Mouse (Mus musculus) cerebellum, adult 2 months (tissue): ENCODE data around the gene Atg7. TPM values are rescaled to one million over a fixed set of nuclear protein-coding genes. Genes with fewer than 3 reads are reported as not detected.

ENCODE experiments used
- DNase-seq, 2 experiments: peaks; one replicate each; pipeline ENCODE4 v3.0.0; 2021
- H3K27ac ChIP-seq: fragments of 200-500 bp; 2 replicates; pipeline ENCODE4 v1.5.1; 2012; ENCODE audit warnings: low read length, control low read depth, inconsistent platforms; ENCODE audit not compliant: insufficient read depth
- H3K27me3 ChIP-seq: fragments of 200-500 bp; 2 replicates; pipeline ENCODE4 v1.6.1; 2012; ENCODE audit warnings: inconsistent platforms, mild to moderate bottlenecking, low read length, moderate library complexity; ENCODE audit not compliant: control insufficient read depth, insufficient read depth
- H3K4me1 ChIP-seq: fragments of 200-500 bp; 2 replicates; pipeline ENCODE4 v1.6.1; 2011; ENCODE audit warnings: low read length; ENCODE audit not compliant: control insufficient read depth, insufficient read depth
- H3K4me3 ChIP-seq: fragments of 200-500 bp; replicated peaks from 2 replicates; pipeline ENCODE3; 2011; ENCODE audit warnings: mild to moderate bottlenecking, low read depth, low read length, control low read depth; ENCODE audit not compliant: insufficient read depth
- CTCF ChIP-seq: fragments of 200-500 bp; IDR thresholded peaks from 2 replicates; pipeline ENCODE4 v1.5.1; 2011; ENCODE audit warnings: low read depth, mild to moderate bottlenecking, control low read depth, low read length, moderate library complexity, borderline replicate concordance; ENCODE audit not compliant: insufficient read depth
- POLR2A ChIP-seq: fragments of 200-500 bp; IDR thresholded peaks from 2 replicates; pipeline ENCODE4 v1.6.1; 2011; ENCODE audit warnings: low read length, control low read depth, borderline replicate concordance; ENCODE audit not compliant: insufficient read depth
- WGBS: fragments of 180-500 bp; shearing (Covaris S2); methylation state at CpG from one replicate; pipeline ENCODE4 v1.1.7; 2018; 5-methylcytosine and 5-hydroxymethylcytosine counted together
- polyA plus RNA-seq: library from polyadenylated mRNA; depleted of rRNA; stranded (reverse); fragments of >200 nt; gene quantifications from 2 replicates; pipeline ENCODE4 v1.2.3, GENCODE M21; 2012

Gene Atg7
- polyA plus RNA-seq, 1 experiment: 22.2 TPM

GRCm38 (mm10) chr6:114808654-114809430 lies 165.9 kb downstream of the Atg7 start:
- TF ChIP-seq POLR2A (no peak), CTCF (no peak)
- no peak overlapping the region for H3K4me3 ChIP-seq
- H3K27me3 ChIP-seq: no peaks in the 10 kb centered on the region
- H3K4me1 ChIP-seq: no peaks in the 10 kb centered on the region; the same call in 1 of the 2 replicates
- DNase-seq: no peak
- WGBS: 78% methylated on average over 3 of the region's 3 CpGs
- H3K27ac ChIP-seq: no peak overlapping the region

- TF ChIP-seq CTCF: no peak
- TF ChIP-seq POLR2A: no peak
- DNase-seq: no peak
- Histone ChIP-seq H3K4me3 (no peak overlapping the region), H3K27ac (no peak overlapping the region), H3K4me1 (no peaks in the 10 kb centered on the region; the same call in 1 of the 2 replicates), H3K27me3 (no peaks in the 10 kb centered on the region)
- 64% methylated on average over 1 of the region's 1 CpGs for WGBS
Measured at GRCm38 (mm10) chr6:114809431-114809811, 166.5 kb downstream of the Atg7 start.

- no peaks in the 10 kb centered on the region; the same call in 1 of the 2 replicates for H3K4me1 ChIP-seq
- WGBS: 33% methylated on average over 5 of the region's 5 CpGs
- no peak overlapping the region for H3K4me3 ChIP-seq
- TF ChIP-seq POLR2A (no peak), CTCF (no peak)
- H3K27ac ChIP-seq: no peak overlapping the region
- H3K27me3 ChIP-seq: no peaks in the 10 kb centered on the region
- DNase-seq: peak in 1 of 2 experiments; percentile 8
Measured at GRCm38 (mm10) chr6:114812322-114812721, 169.4 kb downstream of the Atg7 start.

- Histone ChIP-seq H3K27ac (no peak overlapping the region), H3K4me1 (no peaks in the 10 kb centered on the region; the same call in 1 of the 2 replicates), H3K27me3 (no peaks in the 10 kb centered on the region), H3K4me3 (no peak overlapping the region)
- DNase-seq: no peak
- 46% methylated on average over 4 of the region's 4 CpGs for WGBS
- TF ChIP-seq CTCF (no peak), POLR2A (no peak)
Measured at GRCm38 (mm10) chr6:114812779-114813178, 169.9 kb downstream of the Atg7 start.

GRCm38 (mm10) chr6:114814199-114814881 lies 171.4 kb downstream of the Atg7 start:
- no peak for DNase-seq
- H3K4me1 ChIP-seq: peaks cover 4% of the 10 kb centered on the region
- H3K27ac ChIP-seq: no peak overlapping the region
- no peaks in the 10 kb centered on the region for H3K27me3 ChIP-seq
- 50% methylated on average over 6 of the region's 6 CpGs for WGBS
- no peak overlapping the region for H3K4me3 ChIP-seq
- TF ChIP-seq CTCF: no peak
- no peak for TF ChIP-seq POLR2A

GRCm38 (mm10) chr6:114814882-114815650 lies 172.2 kb downstream of the Atg7 start:
- no peak for TF ChIP-seq POLR2A
- peak; percentile 16; the same call in 1 of the 2 replicates for TF ChIP-seq CTCF
- Histone ChIP-seq H3K27ac (no peak overlapping the region), H3K4me1 (peaks cover 4% of the 10 kb centered on the region), H3K4me3 (no peak overlapping the region), H3K27me3 (no peaks in the 10 kb centered on the region)
- no peak for DNase-seq
- WGBS: 67% methylated on average over 5 of the region's 5 CpGs

GRCm38 (mm10) chr6:114817948-114818347 lies 175.1 kb downstream of the Atg7 start:
- H3K4me1 ChIP-seq: peaks cover 4% of the 10 kb centered on the region
- 38% methylated on average over 11 of the region's 11 CpGs for WGBS
- DNase-seq: no peak
- no peaks in the 10 kb centered on the region for H3K27me3 ChIP-seq
- H3K4me3 ChIP-seq: no peak overlapping the region
- H3K27ac ChIP-seq: no peak overlapping the region
- TF ChIP-seq POLR2A (no peak), CTCF (no peak)
